Mouse (Mus musculus) R1 (cell line): Measurements from ENCODE around the gene Vti1a.

Experiments used
- DNase-seq: peaks from one replicate; pipeline ENCODE4 v3.0.0-alpha.2; 2018; ENCODE audit warnings: low read depth, low spot score

The Vti1a gene

GRCm38 (mm10) chr19:55520236-55520635 lies 204.1 kb downstream of the Vti1a start:
- DNase-seq, result no peak

GRCm38 (mm10) chr19:55523340-55523739 lies 207.2 kb downstream of the Vti1a start:
- no peak for DNase-seq

- no peak for DNase-seq
Measured at GRCm38 (mm10) chr19:55524385-55524784, 208.3 kb downstream of the Vti1a start.

GRCm38 (mm10) chr19:55525056-55525455 lies 209.0 kb downstream of the Vti1a start:
- no peak for DNase-seq

GRCm38 (mm10) chr19:55526717-55527235 lies 210.7 kb downstream of the Vti1a start:
- no peak for DNase-seq

- DNase-seq, result no peak
Measured at GRCm38 (mm10) chr19:55530041-55530440, 213.9 kb downstream of the Vti1a start.

GRCm38 (mm10) chr19:55532681-55533080 lies 216.6 kb downstream of the Vti1a start:
- DNase-seq, result no peak

GRCm38 (mm10) chr19:55536273-55536937 lies 220.3 kb downstream of the Vti1a start:
- DNase-seq, result no peak

- DNase-seq, result peak; percentile 39
Measured at GRCm38 (mm10) chr19:55537691-55538090, 221.6 kb downstream of the Vti1a start.

- DNase-seq, result no peak
Measured at GRCm38 (mm10) chr19:55541641-55542040, 225.5 kb downstream of the Vti1a start.

GRCm38 (mm10) chr19:55542461-55542860 lies 226.4 kb downstream of the Vti1a start:
- DNase-seq, result peak; percentile 47

GRCm38 (mm10) chr19:55543188-55543587 lies 227.1 kb downstream of the Vti1a start:
- peak; percentile 67 for DNase-seq

- DNase-seq, result no peak
Measured at GRCm38 (mm10) chr19:55544498-55544897, 228.4 kb downstream of the Vti1a start.

GRCm38 (mm10) chr19:55545529-55545928 lies 229.4 kb downstream of the Vti1a start:
- DNase-seq, result peak; percentile 94

- no peak for DNase-seq
Measured at GRCm38 (mm10) chr19:55546009-55546528, 230.0 kb downstream of the Vti1a start.

- DNase-seq, result no peak
Measured at GRCm38 (mm10) chr19:55548206-55548605, 232.1 kb downstream of the Vti1a start.

- DNase-seq, result peak; percentile 29
Measured at GRCm38 (mm10) chr19:55548656-55549055, 232.6 kb downstream of the Vti1a start.

- DNase-seq, result no peak
Measured at GRCm38 (mm10) chr19:55550176-55550575, 234.1 kb downstream of the Vti1a start.

GRCm38 (mm10) chr19:55552339-55552738 lies 236.2 kb downstream of the Vti1a start:
- DNase-seq, result no peak

GRCm38 (mm10) chr19:55552861-55553260 lies 236.8 kb downstream of the Vti1a start:
- DNase-seq, result no peak

- no peak for DNase-seq
Measured at GRCm38 (mm10) chr19:55554295-55554694, 238.2 kb downstream of the Vti1a start.

- no peak for DNase-seq
Measured at GRCm38 (mm10) chr19:55554703-55555102, 238.6 kb downstream of the Vti1a start.
